Mouse (Mus musculus) heart, adult 2 months (tissue): ENCODE results near the gene Ppp1r18.

ENCODE experiments used
- CTCF ChIP-seq: fragments of 200-600 bp; IDR thresholded peaks from 2 replicates; pipeline ENCODE4 v1.8.1; 2022; ENCODE audit warnings: antibody characterized with exemption, mild to moderate bottlenecking, moderate library complexity
- EP300 ChIP-seq: fragments of 200-500 bp; IDR thresholded peaks from 2 replicates; pipeline ENCODE4 v1.6.1; 2011; ENCODE audit warnings: low read depth, low read length, control low read depth; ENCODE audit not compliant: insufficient read depth
- POLR2A ChIP-seq: fragments of 200-500 bp; IDR thresholded peaks from 2 replicates; pipeline ENCODE4 v1.6.1; 2011; ENCODE audit warnings: mild to moderate bottlenecking, low read depth, low read length, control low read depth; ENCODE audit not compliant: insufficient read depth

DNA sequence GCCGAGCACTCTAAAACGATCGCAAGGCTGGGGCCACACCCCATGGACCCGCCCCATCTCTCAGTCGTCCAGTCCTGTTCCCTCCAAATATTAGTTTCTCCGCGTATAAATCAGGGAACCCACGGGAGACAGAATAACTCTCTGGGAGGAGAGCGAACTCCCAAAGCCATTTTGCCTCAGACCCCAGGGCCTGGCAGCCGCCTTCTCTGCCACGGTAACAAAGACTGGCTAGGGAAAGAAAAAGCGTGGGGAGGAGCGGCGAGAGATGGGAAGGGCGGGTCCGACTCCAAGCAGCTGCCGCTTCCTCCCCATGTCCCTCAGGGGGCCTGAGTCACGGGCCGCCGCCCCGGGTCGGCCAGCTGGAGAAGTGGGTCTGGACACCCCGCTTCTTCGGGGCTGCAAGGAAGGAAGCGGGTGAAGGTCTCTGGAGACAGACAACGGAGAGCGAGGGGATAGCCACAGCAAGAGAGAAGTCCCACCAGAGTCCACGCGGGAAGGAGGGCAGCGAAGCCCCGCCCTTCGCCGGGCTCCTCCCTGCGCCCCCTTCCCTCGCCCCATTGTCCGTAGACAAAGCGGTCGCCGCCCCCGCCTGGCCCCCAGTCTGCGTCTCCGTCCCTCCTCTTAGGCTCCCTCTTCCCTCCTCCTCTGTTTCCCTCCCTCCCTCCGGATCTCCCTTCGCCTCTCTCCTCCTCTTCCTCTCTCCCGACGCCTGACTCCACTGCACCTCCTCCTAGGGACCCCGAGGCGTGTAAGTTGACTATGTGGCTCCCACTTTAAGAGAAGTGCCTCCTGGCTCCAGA lies at the start of gene Ppp1r18:
- TF ChIP-seq CTCF: no peak
- TF ChIP-seq EP300: peak; percentile 71
- peak; percentile 95 for TF ChIP-seq POLR2A
